Mouse (Mus musculus) brain, embryonic 14.5 days (tissue): Measurements from ENCODE around the gene Ykt6. TPM values are rescaled to one million over a fixed set of nuclear protein-coding genes. Genes with fewer than 3 reads are reported as not detected.

Experiments
- DNase-seq: peaks from one replicate; pipeline ENCODE4 v3.0.0-alpha.2; 2011; ENCODE audit warnings: low read depth
- CTCF ChIP-seq: fragments of 200-500 bp; IDR thresholded peaks from 2 replicates; pipeline ENCODE4 v1.5.1; 2012; ENCODE audit warnings: inconsistent platforms, mild to moderate bottlenecking, moderate library complexity, borderline replicate concordance; ENCODE audit not compliant: insufficient read depth, insufficient read length; ENCODE audit errors: extremely low read depth
- POLR2A ChIP-seq: fragments of 200-500 bp; IDR thresholded peaks from 2 replicates; pipeline ENCODE4 v1.6.1; 2012; ENCODE audit warnings: mild to moderate bottlenecking, inconsistent platforms, borderline replicate concordance; ENCODE audit not compliant: poor library complexity, insufficient read depth, insufficient read length, severe bottlenecking; ENCODE audit errors: extremely low read depth
- polyA plus RNA-seq: library from polyadenylated mRNA; depleted of rRNA; stranded (reverse); fragments of >200 nt; gene quantifications from 2 replicates; pipeline ENCODE4 v1.2.3, GENCODE M21; 2012

Gene Ykt6
- polyA plus RNA-seq, 1 experiment, result 106 TPM

- peak; percentile 66 for DNase-seq
- TF ChIP-seq POLR2A (no peak), CTCF (no peak)
These were observed 5.7 kb upstream of the Ykt6 start, which contains the start of gene Gck for GRCm38 (mm10) chr11:5949586-5950352. TSS of gene Gck (minus strand) at chr11:5950081.

GRCm38 (mm10) chr11:5952501-5952900 lies 3.0 kb upstream of the Ykt6 start:
- DNase-seq, result no peak
- TF ChIP-seq CTCF (no peak), POLR2A (no peak)

GRCm38 (mm10) chr11:5953130-5953765 lies 2.2 kb upstream of the Ykt6 start:
- peak; percentile 48 for DNase-seq
- TF ChIP-seq POLR2A (no peak), CTCF (peak; percentile 24; the same call in 1 of the 2 replicates)

- no peak for TF ChIP-seq CTCF
- no peak for TF ChIP-seq POLR2A
- no peak for DNase-seq
These were observed 1.1 kb upstream of the Ykt6 start for GRCm38 (mm10) chr11:5954435-5954834.

GRCm38 (mm10) chr11:5954965-5955504 lies 458 bp upstream of the Ykt6 start:
- DNase-seq, result peak; percentile 73
- TF ChIP-seq POLR2A (no peak), CTCF (peak; percentile 47; the same call in 1 of the 2 replicates)

- peak; percentile 8 for DNase-seq
- no peak for TF ChIP-seq CTCF
- TF ChIP-seq POLR2A, result no peak
These were observed 4.6 kb downstream of the Ykt6 start for GRCm38 (mm10) chr11:5960051-5960450.

- TF ChIP-seq CTCF (no peak), POLR2A (no peak)
- DNase-seq, result peak; percentile 16
These were observed 10.4 kb downstream of the Ykt6 start for GRCm38 (mm10) chr11:5965865-5966264.

GRCm38 (mm10) chr11:5966751-5967150 lies 11.3 kb downstream of the Ykt6 start:
- no peak for DNase-seq

GRCm38 (mm10) chr11:5968223-5968622 lies 12.7 kb downstream of the Ykt6 start:
- TF ChIP-seq POLR2A (no peak), CTCF (no peak)
- no peak for DNase-seq

More at GRCm38 (mm10) chr11:5966751-5967150, 11.3 kb downstream of the Ykt6 start:
- TF ChIP-seq CTCF, result no peak
- no peak for TF ChIP-seq POLR2A

- TF ChIP-seq POLR2A (no peak), CTCF (no peak)
- no peak for DNase-seq
These were observed 15.7 kb downstream of the Ykt6 start for GRCm38 (mm10) chr11:5971202-5971601.

- no peak for DNase-seq
These were observed 17.7 kb downstream of the Ykt6 start for GRCm38 (mm10) chr11:5973151-5973550.

More at GRCm38 (mm10) chr11:5973151-5973550, 17.7 kb downstream of the Ykt6 start:
- TF ChIP-seq POLR2A (no peak), CTCF (no peak)
